Mouse (Mus musculus): ENCODE results near the gene Ephx1. TPM values are rescaled to one million over a fixed set of nuclear protein-coding genes. Genes with fewer than 3 reads are reported as not detected.
"Not testable (repeated sequence)": the region's sequence is repeated elsewhere in the genome, so short reads cannot be mapped to it uniquely, and the experiment has no call there.

The Ephx1 gene
- total RNA-seq, 4 experiments from 2014 or later = 14.5 to 20.7 (median 16.2) TPM

- no peak for DNase-seq (ENCODE audit: low spot score in 2 of 2)
Measured at GRCm38 (mm10) chr1:180941726-180942125, 79.0 kb downstream of the Ephx1 start.

- DNase-seq (ENCODE audit: low spot score in 2 of 2) = no peak
Measured at GRCm38 (mm10) chr1:180940776-180941460, 79.8 kb downstream of the Ephx1 start.

- DNase-seq (ENCODE audit: low spot score in 2 of 2) = not testable (repeated sequence)
Measured at GRCm38 (mm10) chr1:180938781-180939180, 81.9 kb downstream of the Ephx1 start.

GRCm38 (mm10) chr1:180937631-180938030 lies 83.1 kb downstream of the Ephx1 start:
- not testable (repeated sequence) for DNase-seq (ENCODE audit: low spot score in 2 of 2)

- peak; percentile 30 to 49 for DNase-seq (ENCODE audit: low spot score in 2 of 2)
Measured at GRCm38 (mm10) chr1:180936610-180937398, 83.9 kb downstream of the Ephx1 start.

GRCm38 (mm10) chr1:180934467-180935419 lies 86.0 kb downstream of the Ephx1 start, which contains the start of gene Lefty1:
Gene Lefty1, plus strand, starts transcription at chr1:180935022.
- DNase-seq (ENCODE audit: low spot score in 2 of 2) = no peak

GRCm38 (mm10) chr1:180933659-180934058 lies 87.0 kb downstream of the Ephx1 start:
- no peak for DNase-seq (ENCODE audit: low spot score in 2 of 2)

GRCm38 (mm10) chr1:180931106-180931505 lies 89.6 kb downstream of the Ephx1 start:
- no peak for DNase-seq (ENCODE audit: low spot score in 2 of 2)

- no peak for DNase-seq (ENCODE audit: low spot score in 2 of 2)
Measured at GRCm38 (mm10) chr1:180929599-180929998, 91.1 kb downstream of the Ephx1 start.

GRCm38 (mm10) chr1:180926286-180926685 lies 94.4 kb downstream of the Ephx1 start:
- DNase-seq (ENCODE audit: low spot score in 2 of 2) = no peak

Other genes with a start within 250 kb of the Ephx1 start
- 100 to 1,000 TPM; 274 to 310 (median 289) TPM for gene H3f3a, start 207.0 kb downstream of the Ephx1 start, total RNA-seq (2022)
- gene Sde2, start 169.8 kb downstream of the Ephx1 start, total RNA-seq (2022) = 1 to 10 TPM; 6.8 to 8.4 (median 7.6) TPM
- not detected for gene Lefty2, start 127.8 kb downstream of the Ephx1 start, total RNA-seq (2022)
- 10 to 100 TPM in 3 of 4 experiments, 1 to 10 TPM in 1; 9.3 to 11.4 (median 10.8) TPM for gene Pycr2, start 116.6 kb downstream of the Ephx1 start, total RNA-seq (2022)
- gene Lefty1, start 85.9 kb downstream of the Ephx1 start, total RNA-seq (2022) = under 1 TPM in 3 of 4 experiments, not detected in 1; 0.19 to 0.34 (median 0.24) TPM
- gene Tmem63a, start 78.6 kb downstream of the Ephx1 start, total RNA-seq (2022) = 10 to 100 TPM; 14.9 to 18.2 (median 16.2) TPM
- not detected for gene 9130409I23Rik, start 30.3 kb upstream of the Ephx1 start, total RNA-seq (2022)
- gene Nvl, start 123.3 kb upstream of the Ephx1 start, total RNA-seq (2022) = 1 to 10 TPM; 7.6 to 8.8 (median 8.4) TPM
- gene Cnih4, start 123.8 kb upstream of the Ephx1 start, total RNA-seq (2022) = 10 to 100 TPM; 36.5 to 43.7 (median 42.3) TPM
- gene Wdr26, start 191.1 kb upstream of the Ephx1 start, total RNA-seq (2022) = 100 to 1,000 TPM in 1 of 4 experiments, 10 to 100 TPM in 3; 91.5 to 100 (median 92.8) TPM